Mouse (Mus musculus) gastrocnemius, postnatal 4 days (tissue): Measurements from ENCODE around the gene D5Ertd577e. TPM values are rescaled to one million over a fixed set of nuclear protein-coding genes. Genes with fewer than 3 reads are reported as not detected.
"Not testable (repeated sequence)": the region's sequence is repeated elsewhere in the genome, so short reads cannot be mapped to it uniquely, and the experiment has no call there.

ENCODE experiments used
- DNase-seq, 2 experiments: peaks; one replicate each; pipeline ENCODE4 v3.0.0; 2021 to 2022; ENCODE audit warnings: low spot score in 2 of 2, mixed read lengths in 2 of 2
- long read RNA-seq, 2 experiments: library from polyadenylated mRNA; stranded (forward); transcript quantifications; one replicate each; pipeline ENCODE4 v2.0.0; 2021
- total RNA-seq, 2 experiments: library from RNA; stranded (reverse); gene quantifications; 2 replicates each; pipeline ENCODE4 v1.2.3; 2021

D5Ertd577e gene
- not detected for total RNA-seq
- long read RNA-seq, experiment 1, result 0 reads
- long read RNA-seq, experiment 2, result 0 reads

- DNase-seq, result not testable (repeated sequence)
Measured at GRCm38 (mm10) chr5:95456506-95456905, at the start of gene D5Ertd577e. D5Ertd577e (plus strand) TSS chr5:95456806.

DNA sequence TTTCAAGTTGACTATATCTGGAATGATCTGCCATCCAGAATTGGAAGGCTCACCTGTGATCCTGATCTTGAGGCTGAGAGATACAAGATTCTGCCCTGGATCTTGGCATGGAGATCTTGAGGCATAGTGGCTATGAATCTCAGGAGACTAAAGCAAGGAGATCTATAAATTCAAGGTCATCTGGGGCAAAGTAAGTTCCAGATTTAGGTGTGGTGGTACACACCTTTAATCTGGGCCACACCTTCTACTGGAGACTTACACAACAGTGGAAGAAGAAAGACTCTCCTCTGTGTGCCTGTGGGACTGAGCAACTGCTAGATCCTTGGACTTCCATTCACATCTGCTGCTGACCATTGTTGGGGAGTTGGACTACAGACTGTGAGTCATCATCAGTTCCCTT, 53.9 kb downstream of the D5Ertd577e start, which contains the start of gene Gm3286:
Gm3286 (plus strand) TSS at position 301 of the 400 bp plus-strand sequence.
- DNase-seq, result not testable (repeated sequence)

Other genes starting within 250 kb of the D5Ertd577e start
- not detected for gene Gm10424, start 184.0 kb upstream of the D5Ertd577e start, total RNA-seq
- not detected for gene Gm3259, start 150.9 kb upstream of the D5Ertd577e start, total RNA-seq
- gene Gm3286, start 54.0 kb downstream of the D5Ertd577e start, total RNA-seq, result not detected
- not detected for gene Gm7971, start 138.1 kb downstream of the D5Ertd577e start, total RNA-seq